Mouse (Mus musculus): ENCODE measurements around the gene Mum1. TPM values are rescaled to one million over a fixed set of nuclear protein-coding genes. Genes with fewer than 3 reads are reported as not detected.
"Not testable (repeated sequence)": the region's sequence is repeated elsewhere in the genome, so short reads cannot be mapped to it uniquely, and the experiment has no call there.

Gene Mum1
- polyA plus RNA-seq, 2 experiments from 2014 or later = 73.3 to 96.9 TPM

- ATAC-seq = no peak
Measured at GRCm38 (mm10) chr10:80208841-80209371, 17.3 kb upstream of the Mum1 start.

GRCm38 (mm10) chr10:80211547-80212103, 14.6 kb upstream of the Mum1 start:
- ATAC-seq = peak; percentile 47

GRCm38 (mm10) chr10:80215048-80215772, 11.0 kb upstream of the Mum1 start:
- ATAC-seq = no peak

- ATAC-seq = no peak
Measured at GRCm38 (mm10) chr10:80220676-80221075, 5.6 kb upstream of the Mum1 start.

- ATAC-seq = not testable (repeated sequence)
Measured at GRCm38 (mm10) chr10:80223137-80223536, 3.1 kb upstream of the Mum1 start.

- no peak for ATAC-seq
Measured at GRCm38 (mm10) chr10:80226071-80226415, 191 bp upstream of the Mum1 start.

- no peak for ATAC-seq
Measured at GRCm38 (mm10) chr10:80227166-80227539, 919 bp downstream of the Mum1 start.

GRCm38 (mm10) chr10:80227877-80228775, 1.9 kb downstream of the Mum1 start:
- no peak for ATAC-seq

- no peak for ATAC-seq
Measured at GRCm38 (mm10) chr10:80236145-80236825, 10.1 kb downstream of the Mum1 start.

GRCm38 (mm10) chr10:80237020-80237419, 10.8 kb downstream of the Mum1 start:
- ATAC-seq = no peak

- ATAC-seq = no peak
Measured at GRCm38 (mm10) chr10:80238306-80238705, 12.1 kb downstream of the Mum1 start.

- no peak for ATAC-seq
Measured at GRCm38 (mm10) chr10:80239791-80240190, 13.6 kb downstream of the Mum1 start.

GRCm38 (mm10) chr10:80242088-80242487, 15.9 kb downstream of the Mum1 start:
- no peak for ATAC-seq

GRCm38 (mm10) chr10:80242607-80243006, 16.4 kb downstream of the Mum1 start:
- no peak for ATAC-seq

GRCm38 (mm10) chr10:80244791-80245399, 18.7 kb downstream of the Mum1 start:
- no peak for ATAC-seq

GRCm38 (mm10) chr10:80245600-80245999, 19.4 kb downstream of the Mum1 start:
- no peak for ATAC-seq

GRCm38 (mm10) chr10:80247849-80248248, 21.6 kb downstream of the Mum1 start:
- no peak for ATAC-seq

GRCm38 (mm10) chr10:80248437-80248836, 22.2 kb downstream of the Mum1 start:
- not testable (repeated sequence) for ATAC-seq

- ATAC-seq = peak; percentile 83
Measured at GRCm38 (mm10) chr10:80248971-80249640, 22.9 kb downstream of the Mum1 start, which contains the start of gene Ndufs7. Gene Ndufs7, plus strand, starts transcription at chr10:80249121.

- no peak for ATAC-seq
Measured at GRCm38 (mm10) chr10:80250059-80250458, 23.8 kb downstream of the Mum1 start.

- ATAC-seq = no peak
Measured at GRCm38 (mm10) chr10:80250573-80250972, 24.3 kb downstream of the Mum1 start.

- ATAC-seq = no peak
Measured at GRCm38 (mm10) chr10:80252011-80252410, 25.8 kb downstream of the Mum1 start.
